Mouse (Mus musculus) kidney, postnatal 0 days (tissue): ENCODE measurements around the gene Trem3. TPM values are rescaled to one million over a fixed set of nuclear protein-coding genes. Genes with fewer than 3 reads are reported as not detected.

ENCODE experiments used
- ATAC-seq: fragments of 200-750 bp; cut with Nextera tagmentation; replicated peaks from 2 replicates; pipeline ENCODE4 v1.8.0; 2017; ENCODE audit warnings: low read depth, moderate number of reproducible peaks, moderate TSS enrichment, moderate library complexity; ENCODE audit not compliant: low FRiP score
- DNase-seq: peaks from one replicate; pipeline ENCODE4 v3.0.0-alpha.2; 2016; ENCODE audit warnings: low spot score
- H3K27ac ChIP-seq: fragments of 300-500 bp; sonication (generic); 2 replicates; pipeline ENCODE4 v1.5.1; 2014; ENCODE audit warnings: mild to moderate bottlenecking
- H3K27me3 ChIP-seq: fragments of 300-500 bp; sonication (generic); 2 replicates; pipeline ENCODE4 v1.6.1; 2014; ENCODE audit warnings: low read length, mixed read lengths; ENCODE audit not compliant: insufficient read depth
- H3K36me3 ChIP-seq: fragments of 300-500 bp; sonication (generic); 2 replicates; pipeline ENCODE4 v1.6.1; 2014; ENCODE audit warnings: low read length, mixed read lengths; ENCODE audit not compliant: insufficient read depth
- H3K4me1 ChIP-seq: fragments of 300-500 bp; sonication (generic); replicated peaks from 2 replicates; pipeline ENCODE4 v1.6.1; 2014; ENCODE audit warnings: antibody characterized with exemption, low read length, mixed read lengths; ENCODE audit not compliant: insufficient read depth
- H3K4me2 ChIP-seq: fragments of 300-500 bp; sonication (generic); 2 replicates; pipeline ENCODE4 v1.6.1; 2014; ENCODE audit warnings: mild to moderate bottlenecking, low read length, moderate library complexity, mixed read lengths
- H3K4me3 ChIP-seq: fragments of 300-500 bp; sonication (generic); replicated peaks from 2 replicates; pipeline ENCODE4 v1.5.1; 2014; ENCODE audit warnings: low read depth, low read length
- H3K9ac ChIP-seq: fragments of 300-500 bp; sonication (generic); 2 replicates; pipeline ENCODE4 v1.6.1; 2014; ENCODE audit warnings: low read depth, low read length
- H3K9me3 ChIP-seq: fragments of 300-500 bp; sonication (generic); replicated peaks from 2 replicates; pipeline ENCODE4 v1.6.1; 2016; ENCODE audit warnings: low read length, inconsistent platforms, mixed read lengths
- CTCF ChIP-seq: IDR thresholded peaks from 2 replicates; pipeline ENCODE4 v1.5.1; 2016; ENCODE audit warnings: antibody characterized with exemption, low read depth, mild to moderate bottlenecking, moderate library complexity
- WGBS: fragments of 180-500 bp; shearing (Covaris S2); extraction: QIAGEN DNeasy Blood & Tissue Kit; methylation state at CpG from one replicate; pipeline ENCODE4 v1.1.7; 2014; 5-methylcytosine and 5-hydroxymethylcytosine counted together
- polyA plus RNA-seq: library from polyadenylated mRNA; unstranded; fragments of >200 nt; fragmentation: Nextera tagmentation; extraction: Ambion mirVana; gene quantifications from 2 replicates; pipeline ENCODE4 v1.2.1, GENCODE M21; 2015

The Trem3 gene
- polyA plus RNA-seq, 1 experiment from 2014 or later, result 0.16 TPM

DNA sequence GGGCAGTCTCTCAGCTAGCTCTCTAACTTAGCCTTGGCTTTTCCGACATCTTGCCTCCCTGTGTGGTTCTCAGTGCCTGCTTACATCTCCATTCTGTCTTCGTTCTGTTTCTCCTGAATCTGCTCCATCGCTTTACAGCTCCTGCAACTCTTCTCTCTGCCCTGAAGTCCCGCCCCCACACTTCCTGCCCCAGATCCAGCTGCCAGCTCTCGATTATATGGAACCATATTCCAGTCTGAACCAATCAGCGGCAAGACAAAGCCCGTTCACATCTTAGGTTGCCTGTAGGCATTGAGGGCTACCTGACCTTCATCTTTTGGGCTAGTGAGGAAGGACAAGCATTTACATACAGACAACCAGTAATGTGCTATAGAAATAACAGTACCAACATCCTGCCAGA lies 3.1 kb downstream of the Trem3 start:
- H3K4me3 ChIP-seq, result no peak overlapping the region
- no peaks in the 10 kb centered on the region for H3K36me3 ChIP-seq
- H3K27me3 ChIP-seq, result no peaks in the 10 kb centered on the region
- ATAC-seq (no peak), DNase-seq (no peak)
- WGBS, result 86% methylated on average over 7 of the region's 7 CpGs
- no peak overlapping the region for H3K9ac ChIP-seq
- no peaks in the 10 kb centered on the region for H3K9me3 ChIP-seq
- no peak for TF ChIP-seq CTCF
- H3K4me2 ChIP-seq, result no peak overlapping the region
- H3K4me1 ChIP-seq, result no peaks in the 10 kb centered on the region
- no peak overlapping the region for H3K27ac ChIP-seq

DNA sequence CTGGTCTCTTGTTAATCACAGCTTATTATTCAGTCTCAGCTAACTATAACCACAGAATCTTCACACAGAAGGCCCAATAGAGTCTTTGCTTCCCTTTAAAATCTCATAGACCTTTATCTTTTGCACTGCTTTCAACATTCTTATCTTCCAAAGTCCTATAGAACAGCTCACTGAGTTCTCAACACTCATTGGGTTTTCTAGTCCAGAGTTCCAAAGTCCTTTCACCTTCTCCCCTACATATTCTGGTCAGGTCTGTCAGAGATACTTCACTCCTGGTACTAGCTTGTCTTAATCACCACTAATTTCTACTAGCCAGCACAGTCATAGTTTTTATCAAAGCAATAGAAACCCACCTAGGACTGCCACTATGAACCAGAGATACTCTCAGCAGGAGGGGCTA lies 9.0 kb downstream of the Trem3 start:
- Histone ChIP-seq H3K4me3 (no peak overlapping the region), H3K27me3 (no peaks in the 10 kb centered on the region), H3K27ac (no peak overlapping the region), H3K4me1 (no peaks in the 10 kb centered on the region), H3K9ac (no peak overlapping the region), H3K36me3 (no peaks in the 10 kb centered on the region), H3K9me3 (no peaks in the 10 kb centered on the region), H3K4me2 (no peak overlapping the region)
- DNase-seq, result no peak
- no peak for TF ChIP-seq CTCF
- ATAC-seq, result no peak

DNA sequence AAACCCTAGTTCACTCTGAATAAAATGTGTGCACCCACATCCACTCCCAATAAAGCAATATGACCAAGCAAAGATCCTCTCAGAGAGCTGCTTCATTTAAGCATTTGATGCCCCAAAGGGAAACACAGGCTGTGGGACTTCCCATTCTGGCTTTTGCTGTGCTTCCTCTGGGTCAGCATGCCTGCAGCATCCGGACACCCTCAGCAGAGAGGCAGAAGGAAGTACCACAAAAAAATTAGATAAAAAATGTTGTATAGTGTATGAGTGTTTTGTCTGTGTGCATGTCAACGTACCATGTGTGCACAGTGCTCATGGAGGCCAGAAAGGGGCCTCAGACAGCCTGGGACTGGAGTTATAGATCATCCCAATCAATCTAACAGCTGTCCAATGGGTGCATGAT lies 14.3 kb downstream of the Trem3 start:
- WGBS, result 81% methylated on average over 2 of the region's 2 CpGs
- H3K4me3 ChIP-seq, result no peak overlapping the region
- no peaks in the 10 kb centered on the region for H3K9me3 ChIP-seq
- no peak for TF ChIP-seq CTCF
- no peaks in the 10 kb centered on the region for H3K27me3 ChIP-seq
- H3K9ac ChIP-seq, result no peak overlapping the region
- H3K4me1 ChIP-seq, result no peaks in the 10 kb centered on the region
- DNase-seq (no peak), ATAC-seq (no peak)
- no peak overlapping the region for H3K4me2 ChIP-seq
- no peak overlapping the region for H3K27ac ChIP-seq
- no peaks in the 10 kb centered on the region for H3K36me3 ChIP-seq

DNA sequence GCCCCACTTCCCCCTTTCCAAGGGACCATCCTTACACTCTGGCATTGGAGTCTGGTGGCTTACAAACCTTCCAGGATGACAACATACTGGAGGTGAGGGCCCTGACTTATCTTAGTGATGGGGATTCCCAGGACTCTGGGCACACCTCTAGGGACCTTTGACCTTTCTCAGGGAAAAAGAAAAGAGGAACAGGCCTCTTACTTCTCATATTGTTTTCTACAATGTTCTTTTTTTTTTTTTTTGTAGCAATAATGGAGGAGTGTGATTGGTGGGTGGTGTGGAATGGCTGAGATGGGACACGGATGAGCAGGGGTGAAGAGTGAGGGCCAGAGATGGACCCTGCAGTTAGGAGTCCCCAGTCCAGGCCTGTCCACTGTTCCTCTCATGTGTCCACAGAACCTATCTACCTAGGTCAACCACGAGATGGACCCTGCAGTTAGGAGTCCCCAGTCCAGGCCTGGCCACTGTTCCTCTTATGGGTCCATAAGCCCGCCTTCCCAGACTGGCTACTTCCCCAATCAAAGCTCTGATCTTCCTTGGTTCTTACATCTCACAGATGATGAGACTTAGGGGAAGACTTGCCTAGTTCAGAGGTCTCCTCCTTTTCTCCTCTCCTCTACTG lies 16.3 kb downstream of the Trem3 start, which contains the start of gene Treml4:
TSS of gene Treml4 (plus strand) at position 555 of the 622 bp plus-strand sequence.
- Histone ChIP-seq H3K4me3 (no peak within 1 kb of the TSS), H3K27ac (no peak within 1 kb of the TSS), H3K27me3 (no peaks in the 10 kb centered on the region), H3K4me1 (no peaks in the 10 kb centered on the region), H3K4me2 (no peak within 1 kb of the TSS), H3K9ac (no peak within 1 kb of the TSS), H3K9me3 (no peaks in the 10 kb centered on the region), H3K36me3 (no peaks in the 10 kb centered on the region)
- ATAC-seq (no peak), DNase-seq (no peak)
- TF ChIP-seq CTCF, result no peak
- 87% methylated on average over 3 of the region's 3 CpGs for WGBS

DNA sequence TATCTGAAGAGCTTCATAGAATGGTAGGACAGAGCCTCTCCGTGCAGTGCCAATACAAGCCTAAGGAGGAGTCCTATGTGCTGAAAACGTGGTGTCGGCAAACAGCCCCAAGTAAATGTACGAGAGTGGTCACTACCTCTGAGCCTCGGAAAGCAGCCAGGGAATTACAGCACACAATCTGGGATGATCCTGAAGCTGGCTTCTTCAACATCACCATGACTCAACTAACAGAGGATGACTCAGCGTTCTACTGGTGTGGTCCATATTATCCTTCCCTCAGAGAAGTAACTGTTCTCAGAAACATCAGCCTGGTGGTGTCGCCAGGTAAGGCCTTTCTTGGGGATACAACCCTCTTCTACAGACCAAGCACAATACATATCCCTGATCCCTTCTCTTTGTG lies 17.1 kb downstream of the Trem3 start:
- Histone ChIP-seq H3K4me1 (no peaks in the 10 kb centered on the region), H3K4me2 (no peak overlapping the region), H3K27me3 (no peaks in the 10 kb centered on the region), H3K27ac (no peak overlapping the region), H3K36me3 (no peaks in the 10 kb centered on the region), H3K9me3 (no peaks in the 10 kb centered on the region), H3K9ac (no peak overlapping the region), H3K4me3 (no peak overlapping the region)
- 94% methylated on average over 7 of the region's 7 CpGs for WGBS
- DNase-seq (no peak), ATAC-seq (no peak)
- TF ChIP-seq CTCF, result no peak

DNA sequence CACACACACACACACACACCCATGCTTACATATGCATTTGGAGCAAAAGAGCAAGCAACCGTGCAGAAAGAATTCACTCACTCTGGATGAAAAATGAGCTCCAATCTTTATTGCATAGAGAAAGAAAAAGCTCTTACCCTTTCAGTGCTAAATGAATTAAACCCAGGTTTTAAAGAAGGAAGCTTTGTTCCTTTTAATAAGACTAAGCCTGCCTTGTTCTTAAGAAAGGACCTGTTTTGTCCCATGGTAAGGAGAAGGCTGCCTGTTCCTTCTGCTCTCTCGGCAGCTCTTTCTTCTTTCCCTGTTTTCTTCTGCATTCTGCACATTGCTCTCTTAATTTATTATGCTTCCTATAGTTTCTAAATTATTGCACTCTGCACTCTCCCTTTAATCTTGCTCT lies 18.6 kb downstream of the Trem3 start:
- Histone ChIP-seq H3K4me2 (no peak overlapping the region), H3K36me3 (no peaks in the 10 kb centered on the region)
- WGBS, result 13% methylated on average over 2 of the region's 2 CpGs

DNA sequence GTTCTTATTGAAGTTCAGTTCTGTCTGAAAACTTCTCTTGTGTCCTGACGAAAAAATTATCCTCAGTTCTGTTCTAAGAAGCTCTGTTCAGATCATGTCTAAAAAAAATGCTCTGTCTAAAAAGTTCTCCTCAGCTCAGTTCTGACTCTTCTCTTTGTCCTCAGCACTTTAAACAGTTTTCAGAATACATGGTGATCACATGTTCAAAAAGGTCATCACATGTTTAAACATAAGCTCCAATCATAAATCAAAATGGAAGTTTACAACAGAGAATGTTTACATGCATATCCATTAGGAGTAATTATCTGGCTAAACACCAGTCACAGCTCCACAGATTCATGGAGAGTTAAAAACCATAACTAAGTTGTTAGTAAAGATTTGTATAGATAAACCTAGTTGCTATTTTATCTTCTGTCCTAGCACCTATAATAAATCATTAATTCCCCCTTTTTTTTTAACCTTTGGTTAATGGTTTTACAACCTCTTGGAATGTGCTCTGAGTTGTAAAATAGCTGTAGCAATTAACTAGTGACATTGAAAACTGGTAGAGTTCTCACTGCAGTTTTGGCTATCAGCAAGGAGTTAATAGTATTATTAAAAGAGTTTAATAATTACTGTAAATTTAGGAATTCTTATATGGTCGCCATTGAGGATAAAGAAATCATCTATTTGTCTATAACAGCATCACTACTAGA lies 19.2 kb downstream of the Trem3 start:
- no peaks in the 10 kb centered on the region for H3K36me3 ChIP-seq
- no peak overlapping the region for H3K9ac ChIP-seq
- 29% methylated on average over 2 of the region's 2 CpGs for WGBS
- no peaks in the 10 kb centered on the region for H3K27me3 ChIP-seq
- no peak overlapping the region for H3K4me3 ChIP-seq
- ATAC-seq (no peak), DNase-seq (no peak)
- TF ChIP-seq CTCF, result no peak
- no peaks in the 10 kb centered on the region for H3K4me1 ChIP-seq
- no peak overlapping the region for H3K4me2 ChIP-seq
- no peak overlapping the region for H3K27ac ChIP-seq
- H3K9me3 ChIP-seq, result no peaks in the 10 kb centered on the region

More for the DNA sequence above, 18.6 kb downstream of the Trem3 start:
- TF ChIP-seq CTCF, result no peak
- ATAC-seq, result no peak
- no peak for DNase-seq
- Histone ChIP-seq H3K4me1 (no peaks in the 10 kb centered on the region), H3K9ac (no peak overlapping the region), H3K27me3 (no peaks in the 10 kb centered on the region), H3K4me3 (no peak overlapping the region), H3K27ac (no peak overlapping the region), H3K9me3 (no peaks in the 10 kb centered on the region)
